Mouse (Mus musculus) naive thymus-derived CD4-positive, alpha-beta T cell, adult 5 months (primary cell): ENCODE measurements around the gene Mzf1. TPM values are rescaled to one million over a fixed set of nuclear protein-coding genes. Genes with fewer than 3 reads are reported as not detected.

Experiments
- polyA plus RNA-seq: library from polyadenylated mRNA; unstranded; fragments of 100-300 nt; shearing (Covaris generic); gene quantifications from one replicate; pipeline ENCODE4 v1.2.1, GENCODE M21; 2017

The Mzf1 gene
- 0.44 TPM for polyA plus RNA-seq

DNA sequence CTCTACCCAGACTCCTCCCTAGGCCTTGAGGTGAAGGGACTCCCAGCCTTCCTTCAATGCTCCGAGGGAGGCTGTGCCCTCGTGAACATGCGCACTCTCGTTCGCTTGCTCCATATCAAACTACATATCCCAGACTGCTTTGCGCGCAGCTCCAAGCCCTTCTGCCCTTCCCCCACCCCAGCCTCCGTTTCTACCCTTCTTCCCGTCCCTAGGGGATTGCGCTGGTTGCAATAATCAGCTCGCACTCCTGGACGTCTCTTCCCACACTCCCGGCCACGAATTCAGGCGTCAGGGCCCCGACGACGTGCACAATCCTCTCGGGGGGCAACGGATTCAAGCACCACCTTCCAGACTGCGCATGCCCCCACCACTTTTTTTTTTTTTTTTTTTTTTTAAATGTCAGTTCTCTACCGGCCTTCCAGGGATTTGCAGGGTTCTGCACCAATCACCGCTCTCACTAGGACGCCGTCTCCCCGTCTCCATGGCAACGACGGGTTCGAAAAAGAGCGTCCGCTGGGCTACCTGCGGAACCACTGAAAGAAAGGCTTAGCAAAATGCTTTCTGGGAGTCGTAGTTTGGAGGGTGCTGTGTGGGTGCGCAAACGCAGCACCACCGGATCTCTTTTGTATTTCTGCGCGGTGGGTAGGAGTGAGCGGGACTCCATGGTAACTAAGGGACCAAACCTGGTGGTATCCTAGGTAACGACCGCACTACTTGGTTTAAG, at the start of gene Mzf1:
Mzf1 (minus strand) TSS at position 478 of the 724 bp plus-strand sequence.

DNA sequence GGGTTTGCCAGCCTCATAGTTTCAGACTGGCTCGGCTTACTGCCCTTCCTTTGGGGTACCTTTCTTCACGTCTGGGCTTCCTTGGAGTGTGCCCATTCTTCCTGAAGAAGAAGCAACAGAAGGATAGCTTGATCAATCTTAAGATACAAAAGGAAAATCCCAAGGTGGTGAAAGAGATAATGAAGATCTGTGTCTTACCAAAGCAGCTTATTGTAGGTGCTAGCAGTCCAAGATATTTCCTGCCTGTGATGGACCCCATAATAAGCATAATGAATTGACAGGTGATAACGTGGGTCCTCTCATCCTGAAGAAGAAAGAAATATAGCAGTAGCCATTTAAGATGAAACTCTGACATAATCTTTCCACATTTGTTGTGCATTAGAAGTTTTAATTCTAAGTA, 40.5 kb upstream of the Mzf1 start, which contains the start of gene Vmn1r85:
Vmn1r85 (minus strand) TSS at position 101 of the 400 bp plus-strand sequence.

DNA sequence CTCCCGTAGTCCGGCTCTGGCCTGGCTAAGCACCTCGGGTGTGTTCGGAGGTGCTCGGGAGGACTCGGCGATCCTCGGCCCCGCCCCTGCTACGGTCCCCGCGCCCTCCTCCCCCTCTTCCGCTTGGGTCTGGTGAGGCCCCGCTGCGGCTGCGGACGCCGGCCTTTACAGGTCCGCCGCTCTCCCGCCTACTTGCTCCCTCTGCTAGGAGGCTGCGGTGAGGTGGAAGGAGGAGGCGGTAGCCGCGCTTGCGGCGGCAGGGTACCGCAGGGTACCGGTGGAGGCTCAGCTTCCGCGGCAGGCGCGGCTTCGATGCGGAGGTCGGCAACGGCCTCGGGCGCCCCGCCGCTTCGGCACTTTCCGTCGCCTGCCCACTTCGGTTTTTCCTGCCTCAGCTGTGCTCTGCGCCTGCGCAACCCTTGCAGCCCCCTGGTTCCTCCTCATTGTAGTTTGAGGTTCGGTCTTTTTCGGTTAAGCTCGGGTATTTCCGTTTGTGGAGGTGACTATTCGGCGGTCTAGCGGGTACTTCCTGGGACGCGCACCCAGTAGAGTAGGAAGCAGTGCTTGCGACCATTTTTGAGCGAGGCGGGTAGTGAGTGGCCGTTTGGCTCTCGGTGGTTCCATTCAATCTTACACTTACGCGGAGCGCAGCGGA, 16.5 kb downstream of the Mzf1 start, which contains the start of gene Ube2m:
Ube2m (minus strand) TSS at position 375 of the 655 bp plus-strand sequence.

DNA sequence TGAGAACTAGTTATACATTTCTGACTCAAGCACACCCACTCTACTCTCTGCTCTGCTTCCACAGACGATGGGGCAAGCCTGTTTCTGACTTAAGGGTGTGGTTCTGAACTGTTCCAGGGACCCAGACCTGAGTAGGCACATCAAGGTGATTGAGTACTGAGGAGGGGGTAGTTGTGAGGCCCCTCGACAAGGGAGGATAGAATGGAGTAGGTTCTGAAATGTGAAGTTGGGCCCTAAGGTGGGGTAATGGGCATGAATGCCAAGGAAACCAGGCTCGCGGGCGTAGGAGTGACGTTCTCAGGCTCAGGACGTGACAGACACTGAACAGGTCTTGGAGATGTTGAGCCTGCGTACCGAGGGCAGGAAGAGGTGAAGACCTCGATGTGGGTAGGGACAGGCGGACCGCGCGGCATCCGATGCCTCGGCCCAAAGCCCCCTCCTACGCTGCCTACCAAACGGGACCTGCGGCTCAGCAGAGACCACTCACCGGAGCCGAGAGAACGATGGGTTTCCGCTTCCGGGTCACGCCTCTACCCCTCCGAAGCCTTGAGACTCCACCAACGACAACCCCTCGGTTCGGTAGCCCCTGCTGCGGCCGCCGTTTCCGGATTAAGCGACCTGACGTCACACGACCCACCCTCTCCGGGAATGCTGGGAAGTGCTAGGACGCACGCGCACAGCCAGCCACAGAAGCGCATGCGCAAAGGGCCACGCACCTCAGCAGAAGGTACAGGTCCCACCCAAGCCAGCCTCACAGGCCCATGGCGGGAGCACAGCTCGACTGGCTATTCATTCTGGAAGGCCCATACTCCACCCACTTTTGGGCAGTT, 20.2 kb downstream of the Mzf1 start, which contains the start of gene Chmp2a:
Chmp2a (minus strand) TSS at position 660 of the 830 bp plus-strand sequence.

DNA sequence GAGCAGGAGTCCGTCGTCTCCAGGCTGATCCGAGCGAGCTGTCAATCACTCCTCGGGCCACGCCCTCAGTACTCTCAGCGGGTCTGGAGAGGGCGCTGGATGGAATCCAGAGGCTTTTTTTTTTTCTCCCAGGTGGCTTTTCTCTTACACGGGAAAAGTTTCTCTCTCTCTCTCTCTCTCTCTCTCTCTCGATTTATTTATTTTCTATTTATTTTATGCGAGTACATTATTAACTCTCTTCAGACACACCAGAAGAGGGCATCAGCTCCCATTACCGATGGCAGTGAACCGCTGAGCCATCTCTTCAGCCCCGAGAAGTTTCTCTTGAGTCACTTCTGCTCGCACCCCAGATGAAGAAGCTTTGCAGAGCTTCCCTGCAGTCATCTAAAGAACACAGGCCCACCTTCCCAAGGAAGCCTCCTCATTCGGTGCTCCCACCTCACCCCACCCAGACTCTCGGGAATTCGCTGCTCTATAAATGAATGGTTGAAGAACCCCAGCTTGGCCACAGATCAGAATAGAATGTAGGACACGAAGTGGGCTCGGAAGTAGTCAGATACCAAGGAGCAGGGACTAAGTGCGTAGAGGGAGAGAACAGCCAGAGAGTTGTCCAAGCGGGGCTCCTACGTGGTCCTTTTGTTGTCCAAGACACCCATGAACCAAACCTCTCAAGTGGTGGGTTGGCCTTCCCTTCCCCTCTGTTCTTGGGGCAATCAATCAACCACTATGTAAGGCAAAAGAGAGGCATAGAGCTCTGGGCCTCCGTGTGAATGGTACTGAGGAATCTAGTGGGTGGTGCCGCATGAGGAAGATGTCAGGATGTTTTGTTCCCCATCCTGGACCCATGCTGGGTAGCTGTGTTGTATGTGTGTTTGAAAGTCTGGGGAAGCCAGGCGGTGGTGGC, 44.3 kb downstream of the Mzf1 start, which contains the start of gene Zbtb45:
Zbtb45 (minus strand) TSS at position 30 of the 904 bp plus-strand sequence.

DNA sequence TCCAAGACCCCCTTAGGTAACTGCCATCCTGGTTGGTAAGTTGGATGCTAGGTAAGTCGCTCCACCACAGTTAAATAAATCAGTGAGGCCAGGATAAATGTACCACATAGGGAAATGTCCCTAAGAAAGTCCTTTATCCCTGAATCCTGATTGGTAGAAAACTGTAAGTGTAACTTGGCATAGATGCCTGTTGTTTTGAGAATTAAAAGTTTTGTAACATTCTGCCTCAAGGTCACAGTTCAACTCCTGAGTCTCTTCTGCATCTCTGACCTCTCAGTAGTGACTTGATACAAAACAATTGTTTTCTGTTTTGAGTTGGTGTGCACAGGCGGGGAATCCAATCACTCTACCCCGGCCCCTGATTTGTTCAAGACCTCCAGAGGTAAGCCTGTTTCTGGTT, 55.7 kb downstream of the Mzf1 start, which contains the start of gene Trim28:
Trim28 (plus strand) TSS at position 264 of the 400 bp plus-strand sequence.

DNA sequence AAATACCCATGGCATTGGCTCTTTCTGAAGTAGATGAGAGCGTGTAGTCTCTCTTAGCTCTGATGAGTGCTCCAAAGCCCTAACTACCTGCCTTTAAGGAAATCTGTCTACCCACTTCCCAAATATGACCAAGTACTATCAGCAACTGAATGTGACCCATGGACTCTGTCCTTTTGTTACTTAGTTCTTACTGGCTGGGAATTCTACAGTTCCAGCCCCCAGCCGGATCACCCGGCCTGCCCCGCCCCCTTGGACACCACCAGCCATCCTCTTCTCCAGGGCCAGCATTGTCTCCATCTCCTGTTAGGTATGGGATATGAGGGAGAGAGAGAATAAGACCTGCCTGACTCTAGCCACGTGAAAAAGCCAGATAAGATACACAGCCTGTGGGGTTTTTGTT, 56.5 kb downstream of the Mzf1 start, which contains the start of gene Slc27a5:
Slc27a5 (minus strand) TSS at position 140 of the 400 bp plus-strand sequence.

Other genes with a start within 250 kb of the Mzf1 start
- gene Zfp329, start 235.9 kb downstream of the Mzf1 start, polyA plus RNA-seq = 7.9 TPM
- gene Zfp110, start 220.0 kb downstream of the Mzf1 start, polyA plus RNA-seq = 85.4 TPM
- gene Zfp128, start 173.6 kb downstream of the Mzf1 start, polyA plus RNA-seq = 0.50 TPM
- 4.0 TPM for gene Zscan22, start 156.9 kb downstream of the Mzf1 start, polyA plus RNA-seq
- gene Rps5, start 132.5 kb downstream of the Mzf1 start, polyA plus RNA-seq = 1,269 TPM
- not detected for gene Rnf225, start 127.3 kb downstream of the Mzf1 start, polyA plus RNA-seq
- 3.0 TPM for gene Zfp324, start 88.9 kb downstream of the Mzf1 start, polyA plus RNA-seq
- 5.8 TPM for gene Zfp446, start 76.9 kb downstream of the Mzf1 start, polyA plus RNA-seq
- 0.37 TPM for gene Slc27a5, start 56.6 kb downstream of the Mzf1 start, polyA plus RNA-seq
- 148 TPM for gene Trim28, start 55.6 kb downstream of the Mzf1 start, polyA plus RNA-seq
- 8.6 TPM for gene Zbtb45, start 44.7 kb downstream of the Mzf1 start, polyA plus RNA-seq
- gene Chmp2a, start 20.0 kb downstream of the Mzf1 start, polyA plus RNA-seq = 144 TPM
- gene Ube2m, start 16.5 kb downstream of the Mzf1 start, polyA plus RNA-seq = 133 TPM
- gene Vmn1r85, start 40.4 kb upstream of the Mzf1 start, polyA plus RNA-seq = not detected
- not detected for gene Vmn1r86, start 65.2 kb upstream of the Mzf1 start, polyA plus RNA-seq
- 0.35 TPM for gene Vmn1r87, start 85.4 kb upstream of the Mzf1 start, polyA plus RNA-seq
- gene Vmn1r88, start 104.8 kb upstream of the Mzf1 start, polyA plus RNA-seq = 0.11 TPM
- gene Vmn1r89, start 158.3 kb upstream of the Mzf1 start, polyA plus RNA-seq = not detected
- gene Lig1, start 222.5 kb upstream of the Mzf1 start, polyA plus RNA-seq = 13.8 TPM
- 1.1 TPM for gene Zswim9, start 224.0 kb upstream of the Mzf1 start, polyA plus RNA-seq